Mouse (Mus musculus) macrophage (primary cell): ENCODE results near the gene Adam1a. TPM values are rescaled to one million over a fixed set of nuclear protein-coding genes. Genes with fewer than 3 reads are reported as not detected.
A peak's percentile ranks its signal among the peaks of the same experiment; 100 is the strongest.

Source experiments
- H3K27ac ChIP-seq: fragments of 350-480 bp; formaldehyde crosslinking; 2 replicates; pipeline ENCODE4 v1.9.0; 2021
- H3K36me3 ChIP-seq: fragments of 350-480 bp; formaldehyde crosslinking; 2 replicates; pipeline ENCODE4 v1.9.0; 2021; ENCODE audit errors: inconsistent target
- H3K4me3 ChIP-seq: fragments of 350-480 bp; formaldehyde crosslinking; 2 replicates; pipeline ENCODE4 v1.9.0; 2021; ENCODE audit errors: inconsistent target
- H3K79me2 ChIP-seq: fragments of 350-480 bp; formaldehyde crosslinking; 2 replicates; pipeline ENCODE4 v1.9.0; 2021; ENCODE audit errors: inconsistent target
- WGBS: methylation state at CpG from one replicate; pipeline ENCODE4 v1.1.7; 2026; ENCODE audit warnings: inconsistent platforms; ENCODE audit not compliant: missing documents; 5-methylcytosine and 5-hydroxymethylcytosine counted together
- polyA plus RNA-seq: library from polyadenylated mRNA; stranded (reverse); fragments of 250-400 nt; gene quantifications from 3 replicates; pipeline ENCODE4 v1.2.4, GENCODE M21; 2018; ENCODE audit warnings: inconsistent platforms

Gene Adam1a
- polyA plus RNA-seq, 1 experiment from 2014 or later = 0.40 TPM

- Histone ChIP-seq H3K27ac (no peak overlapping the region), H3K36me3 (peaks cover 38% of the 10 kb centered on the region), H3K79me2 (peaks cover 77% of the 10 kb centered on the region), H3K4me3 (no peak overlapping the region)
- 94% methylated on average over 8 of the region's 8 CpGs for WGBS
Measured at GRCm38 (mm10) chr5:121581945-121582344, 36.7 kb upstream of the Adam1a start.

DNA sequence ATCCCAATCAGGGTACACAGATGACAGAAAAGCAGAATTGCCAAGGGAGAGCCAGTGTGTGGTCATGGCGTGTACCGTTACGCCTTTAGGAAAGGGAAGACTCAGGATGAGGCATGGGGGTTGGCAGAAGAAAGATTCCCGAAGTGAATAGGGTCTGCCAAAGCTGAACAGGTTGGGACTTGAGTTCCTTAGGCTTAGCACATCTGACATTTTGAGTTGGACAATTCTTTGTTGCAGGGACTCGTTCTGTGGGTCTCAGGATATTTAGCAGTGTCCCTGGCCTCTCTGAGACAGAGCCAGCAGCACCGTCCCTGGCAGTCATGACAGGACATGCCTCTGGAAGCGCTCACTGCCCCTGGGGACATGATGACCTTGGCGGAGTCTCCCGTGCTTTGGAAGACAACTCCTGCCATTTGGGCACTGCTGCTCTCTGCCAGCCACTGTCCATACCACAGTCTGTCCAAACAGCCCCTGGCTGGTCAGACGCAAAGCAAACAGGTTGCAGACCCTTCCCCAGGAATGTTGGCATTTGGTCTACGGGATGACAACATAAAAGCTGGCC lies 31.7 kb upstream of the Adam1a start:
- H3K4me3 ChIP-seq = no peak overlapping the region
- H3K27ac ChIP-seq = no peak overlapping the region
- H3K36me3 ChIP-seq = peaks cover 87% of the 10 kb centered on the region
- 92% methylated on average over 11 of the region's 11 CpGs for WGBS
- peaks cover 33% of the 10 kb centered on the region for H3K79me2 ChIP-seq

DNA sequence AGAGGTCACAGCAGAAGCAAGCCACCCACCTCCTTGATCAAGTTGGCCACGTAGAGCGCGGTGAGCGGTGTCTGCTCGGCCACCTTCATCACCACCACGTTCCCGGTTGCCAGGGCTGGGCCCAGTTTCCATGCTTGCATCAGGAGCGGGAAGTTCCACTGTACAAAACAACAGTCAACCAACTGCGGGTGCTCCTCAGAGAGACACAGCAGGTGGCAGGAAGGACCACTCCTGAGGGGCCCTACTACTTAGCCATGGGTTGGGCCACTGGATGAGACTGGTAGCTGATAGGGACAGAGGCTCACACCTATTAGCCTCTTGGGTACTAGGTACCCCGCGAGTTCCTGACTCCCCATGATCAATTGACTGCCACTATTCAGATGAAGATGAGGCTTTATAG lies 30.6 kb upstream of the Adam1a start:
- 97% methylated on average over 11 of the region's 11 CpGs for WGBS
- H3K4me3 ChIP-seq = no peak overlapping the region
- peaks cover 22% of the 10 kb centered on the region for H3K79me2 ChIP-seq
- no peak overlapping the region for H3K27ac ChIP-seq
- H3K36me3 ChIP-seq = peaks cover 98% of the 10 kb centered on the region

- 86% methylated on average over 13 of the region's 13 CpGs for WGBS
- H3K79me2 ChIP-seq = peaks cover 5% of the 10 kb centered on the region; the same call in 1 of the 2 replicates
- H3K36me3 ChIP-seq = peaks cover 98% of the 10 kb centered on the region
- no peak overlapping the region for H3K4me3 ChIP-seq
- no peak overlapping the region for H3K27ac ChIP-seq
Measured at GRCm38 (mm10) chr5:121574145-121574544, 28.9 kb upstream of the Adam1a start.

DNA sequence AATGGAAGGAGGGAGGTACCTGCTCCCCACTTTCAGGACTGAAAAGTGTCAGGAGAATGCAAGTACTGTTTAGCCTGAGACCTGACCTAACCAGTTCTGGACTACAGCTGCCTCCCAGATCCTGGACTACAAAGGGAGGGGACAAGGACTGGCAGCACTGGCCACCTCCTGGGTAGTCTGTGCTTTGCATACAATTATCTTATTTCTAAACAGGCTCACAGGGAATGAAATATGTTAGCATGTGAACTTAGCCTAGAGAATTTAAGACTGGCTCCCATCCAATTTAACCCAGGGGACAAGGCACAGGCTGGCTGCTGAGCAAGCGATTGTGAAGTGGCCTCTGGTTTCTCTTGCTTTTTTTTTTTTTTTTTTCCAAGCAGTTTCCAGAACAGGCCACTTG lies 25.5 kb upstream of the Adam1a start:
- Histone ChIP-seq H3K27ac (no peak overlapping the region), H3K36me3 (peaks cover 83% of the 10 kb centered on the region), H3K79me2 (no peaks in the 10 kb centered on the region), H3K4me3 (no peak overlapping the region)
- 100% methylated on average over 1 of the region's 1 CpGs for WGBS

- no peak overlapping the region for H3K4me3 ChIP-seq
- H3K27ac ChIP-seq = no peak overlapping the region
- H3K36me3 ChIP-seq = peaks cover 74% of the 10 kb centered on the region
- no peaks in the 10 kb centered on the region for H3K79me2 ChIP-seq
- 91% methylated on average over 8 of the region's 9 CpGs for WGBS
Measured at GRCm38 (mm10) chr5:121569881-121570420, 24.7 kb upstream of the Adam1a start.

DNA sequence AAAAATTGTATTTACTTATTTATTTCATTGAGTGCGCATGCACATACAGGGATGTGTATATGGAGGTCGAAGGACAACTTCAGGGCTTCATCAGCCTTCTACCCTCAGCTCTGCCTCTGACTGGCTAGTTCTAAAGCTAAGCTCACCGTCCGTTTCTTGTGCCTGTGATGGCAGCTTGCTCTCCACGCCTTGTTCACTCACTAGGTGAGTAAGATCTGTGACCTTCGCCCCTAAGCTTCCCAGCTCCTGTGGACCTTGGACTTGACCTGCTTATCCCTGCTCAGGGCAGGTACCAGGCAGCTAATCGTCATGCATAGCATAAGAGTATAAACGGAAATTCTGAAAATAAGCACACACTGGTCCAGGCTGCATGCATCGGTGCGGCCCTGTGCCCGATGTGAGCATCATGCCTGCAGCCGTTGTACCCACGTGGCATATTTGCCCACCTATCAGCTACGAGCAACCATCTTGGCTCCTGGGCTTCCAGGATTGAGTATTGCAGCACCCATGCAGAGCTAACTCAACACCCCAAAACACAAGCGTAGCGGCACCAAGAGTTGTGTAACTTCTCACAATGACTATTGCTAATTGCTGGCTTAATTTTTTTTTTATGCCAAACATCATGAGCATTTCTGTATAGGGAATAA lies 20.9 kb upstream of the Adam1a start:
- no peak overlapping the region for H3K27ac ChIP-seq
- no peaks in the 10 kb centered on the region for H3K79me2 ChIP-seq
- WGBS = 91% methylated on average over 16 of the region's 16 CpGs

DNA sequence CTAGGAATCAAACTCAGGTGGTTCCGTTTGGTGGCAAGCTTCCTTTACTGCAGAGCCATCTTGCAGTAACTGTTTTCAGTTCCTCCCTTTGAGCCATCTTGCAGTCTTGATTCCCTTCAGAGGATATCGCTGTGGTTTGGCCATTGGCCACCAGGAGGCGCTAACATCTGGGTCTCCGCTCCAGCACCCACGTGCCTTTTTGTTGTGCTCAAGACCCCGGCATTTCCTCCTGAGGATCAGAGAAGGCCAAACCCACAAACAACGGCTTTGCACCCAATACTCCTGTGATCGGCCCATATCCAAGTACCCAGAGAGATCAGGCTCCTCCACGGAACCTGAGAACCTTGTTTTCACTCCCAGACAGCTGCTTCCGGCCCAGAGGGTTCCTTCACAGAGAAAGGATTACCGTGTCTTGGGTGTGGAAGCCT lies 19.2 kb upstream of the Adam1a start:
- WGBS = 2% methylated on average over 11 of the region's 11 CpGs
- Histone ChIP-seq H3K79me2 (no peaks in the 10 kb centered on the region), H3K27ac (peak overlapping the region; percentile 12; the same call in 1 of the 2 replicates), H3K36me3 (peaks cover 21% of the 10 kb centered on the region), H3K4me3 (peak overlapping the region; percentile 13; the same call in 1 of the 2 replicates)

More for the DNA sequence above, 20.9 kb upstream of the Adam1a start:
- Histone ChIP-seq H3K36me3 (peaks cover 37% of the 10 kb centered on the region), H3K4me3 (no peak overlapping the region)

DNA sequence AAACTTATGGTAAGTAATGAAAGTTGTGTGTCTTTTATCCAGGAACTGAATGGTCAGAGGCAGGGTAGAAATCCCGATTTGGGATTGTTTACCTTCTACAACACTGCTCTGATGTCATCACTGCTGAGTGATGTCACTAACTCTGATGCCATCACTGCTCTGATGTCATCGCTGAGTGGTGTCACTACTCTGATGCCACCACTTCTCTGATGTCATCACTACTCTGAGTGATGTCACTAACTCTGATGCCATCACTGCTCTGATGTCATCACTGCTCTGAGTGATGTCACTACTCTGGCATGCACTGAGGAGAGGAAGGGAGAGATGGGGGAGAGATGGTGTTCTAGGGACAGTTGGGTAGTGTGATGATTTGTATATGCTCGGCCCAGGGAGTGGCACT lies 17.2 kb upstream of the Adam1a start:
- Histone ChIP-seq H3K79me2 (no peaks in the 10 kb centered on the region), H3K36me3 (0 out of 2 replicates have a peak, but pooled peaks cover 2% of the 10 kb centered on the region), H3K4me3 (no peak overlapping the region), H3K27ac (no peak overlapping the region)
- whole genome bisulfite sequencing = 89% methylated on average over 3 of the region's 3 CpGs

- whole genome bisulfite sequencing = 96% methylated on average over 6 of the region's 7 CpGs
- H3K4me3 ChIP-seq = no peak overlapping the region
- H3K36me3 ChIP-seq = no peaks in the 10 kb centered on the region
- H3K27ac ChIP-seq = no peak overlapping the region
- peaks cover 9% of the 10 kb centered on the region for H3K79me2 ChIP-seq
Measured at GRCm38 (mm10) chr5:121549196-121549595, 3.9 kb upstream of the Adam1a start.

DNA sequence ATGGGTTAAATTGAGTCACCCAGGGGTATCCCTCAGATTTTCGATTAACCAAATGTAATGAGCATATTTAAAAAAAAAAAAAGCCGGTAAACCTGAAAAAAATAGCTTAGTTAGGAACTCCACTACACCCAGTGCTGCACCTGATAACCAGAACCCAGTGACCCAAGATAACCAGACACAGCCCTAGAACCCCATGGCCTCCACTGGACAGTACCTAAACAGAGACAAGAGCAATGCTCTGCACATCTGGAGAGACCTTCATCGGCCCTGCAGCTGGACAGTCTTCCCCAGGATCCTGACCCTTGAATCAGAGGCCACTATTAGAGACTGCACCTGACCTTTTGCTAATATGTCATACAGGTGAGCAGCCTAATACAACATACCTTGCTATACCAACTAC lies 1.8 kb upstream of the Adam1a start:
- H3K36me3 ChIP-seq = no peaks in the 10 kb centered on the region
- H3K4me3 ChIP-seq = no peak overlapping the region
- WGBS = 91% methylated on average over 3 of the region's 3 CpGs
- peaks cover 30% of the 10 kb centered on the region for H3K79me2 ChIP-seq
- no peak overlapping the region for H3K27ac ChIP-seq

DNA sequence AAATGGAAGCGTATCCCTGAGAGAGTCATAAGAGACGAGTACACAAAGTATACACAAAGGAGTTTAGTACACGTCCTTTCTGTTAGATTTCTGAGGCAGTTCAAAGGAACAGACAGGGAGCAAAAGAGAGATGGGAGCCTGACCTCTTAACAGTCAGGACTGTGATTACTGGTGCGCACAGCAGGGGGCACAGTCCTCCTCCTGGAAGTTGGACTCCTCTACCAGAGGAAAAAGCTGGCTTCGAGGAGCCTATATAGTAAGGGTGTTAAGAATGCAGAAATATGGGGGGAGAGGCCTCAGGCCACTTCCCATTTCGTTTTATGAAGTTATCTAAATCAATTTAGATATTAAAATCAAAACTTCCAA lies 1.2 kb upstream of the Adam1a start:
- WGBS = 10% methylated on average over 6 of the region's 6 CpGs
- H3K27ac ChIP-seq = peak overlapping the region; percentile 32; the same call in 1 of the 2 replicates

DNA sequence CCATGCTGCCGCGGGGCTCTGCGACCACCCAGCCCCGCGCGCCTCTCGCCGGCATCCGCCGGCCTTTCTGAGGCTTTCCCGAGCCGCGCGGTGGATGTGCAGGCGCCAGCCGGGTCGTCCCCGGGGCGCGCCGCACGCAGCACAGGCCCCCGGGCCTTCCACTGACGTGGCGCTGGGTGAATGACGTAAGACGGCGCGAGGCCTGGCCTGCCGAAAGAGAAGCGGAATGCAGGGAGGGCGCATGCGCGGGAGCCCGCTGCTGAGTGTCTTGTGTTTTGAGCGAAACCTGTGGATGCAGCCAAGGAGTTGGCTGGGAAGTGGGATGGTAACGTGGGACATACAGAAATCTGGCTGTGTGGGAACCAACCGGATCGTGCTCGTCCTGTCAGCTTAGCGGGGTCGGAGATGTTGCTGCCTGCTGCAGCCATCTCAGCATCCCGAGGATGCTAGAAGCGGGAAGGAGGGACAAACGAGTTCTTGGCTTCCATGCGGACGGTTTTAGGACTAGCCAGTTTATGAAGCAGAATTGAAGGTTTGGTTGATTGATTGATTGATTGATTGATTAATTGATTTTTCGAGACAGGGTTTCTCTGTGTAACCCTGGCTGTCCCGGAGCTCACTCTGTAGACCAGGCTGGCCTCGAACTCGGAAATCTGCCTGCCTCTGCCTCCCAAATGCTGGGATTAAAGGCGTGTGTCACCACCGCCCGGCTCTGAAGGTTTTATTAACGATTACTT lies 679 bp upstream of the Adam1a start, which contains the start of gene Mapkapk5:
Gene Mapkapk5, minus strand, starts transcription at position 113 of the 737 bp plus-strand sequence.
- 2% methylated on average over 55 of the region's 55 CpGs for WGBS
- H3K36me3 ChIP-seq = no peaks in the 10 kb centered on the region
- H3K27ac ChIP-seq = peak within 1 kb of the TSS; percentile 32; the same call in 1 of the 2 replicates

More for the DNA sequence above, 1.2 kb upstream of the Adam1a start:
- no peaks in the 10 kb centered on the region for H3K36me3 ChIP-seq
- peaks cover 36% of the 10 kb centered on the region for H3K79me2 ChIP-seq
- peak overlapping the region; percentile 92 for H3K4me3 ChIP-seq

DNA sequence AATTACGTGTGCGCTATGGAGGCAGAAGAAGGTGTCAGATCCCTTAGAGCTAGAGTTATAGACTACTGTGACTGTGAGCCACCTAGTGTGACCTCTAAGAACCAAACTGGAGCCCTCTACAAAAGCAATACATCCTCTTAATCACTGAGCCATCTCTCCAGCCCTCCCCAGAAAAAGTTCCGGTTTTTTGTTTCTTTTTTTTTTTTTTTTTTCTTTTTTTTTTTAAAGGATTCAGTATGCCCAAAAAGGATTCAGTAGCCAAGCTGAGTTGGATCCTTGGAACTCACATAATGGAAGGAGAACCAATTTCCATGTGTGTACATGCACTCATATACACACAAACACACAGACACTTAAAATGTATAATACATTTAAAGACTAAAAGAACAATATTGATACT lies 1.9 kb downstream of the Adam1a start:
- no peaks in the 10 kb centered on the region for H3K36me3 ChIP-seq
- H3K4me3 ChIP-seq = no peak overlapping the region
- WGBS = 78% methylated on average over 3 of the region's 3 CpGs
- no peak overlapping the region for H3K27ac ChIP-seq
- peaks cover 67% of the 10 kb centered on the region for H3K79me2 ChIP-seq

More for the DNA sequence above, 679 bp upstream of the Adam1a start, which contains the start of gene Mapkapk5:
- Histone ChIP-seq H3K4me3 (peak within 1 kb of the TSS; percentile 92), H3K79me2 (peaks cover 41% of the 10 kb centered on the region)
